25 mouse cellular contexts compared by ENCODE assay signal in the genomic region with DNA sequence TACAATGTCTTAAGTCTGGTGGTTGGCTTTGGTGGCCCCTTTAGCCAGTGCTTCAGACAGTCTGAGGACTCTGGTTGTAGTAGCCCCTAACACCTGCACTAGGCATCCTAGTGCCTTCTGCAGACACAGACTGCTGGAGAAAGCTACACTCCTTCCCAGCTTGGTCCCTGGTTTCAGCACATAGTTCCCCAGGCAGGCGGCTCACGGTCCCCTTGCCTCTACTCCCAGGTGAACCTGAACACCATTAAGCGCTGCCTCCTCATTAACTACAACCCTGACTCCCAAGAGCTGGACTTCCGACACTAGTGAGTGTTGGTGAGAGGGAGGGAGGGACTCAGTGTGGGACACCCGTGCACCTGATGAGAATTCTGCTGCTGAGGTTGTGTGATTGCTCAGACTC. TPM values are rescaled to one million over a fixed set of nuclear protein-coding genes. Genes with fewer than 3 reads are reported as not detected.
DNase-seq lines count a peak whose midpoint lies in the region; ATAC-seq and TF ChIP-seq lines count a peak whose summit lies in the region.
"Had no signal": no experiment of that assay in that cellular context is flagged by ENCODE, and none has a peak within 500 bp of the region (broad histone marks: within the 10 kb centered on the region; RNA-seq: fewer than 3 reads in every experiment).

No protein-coding gene starts in this region.

- ATAC-seq in forebrain, embryonic 12.5 days (ENCODE audit: low FRiP score): no peak
- ATAC-seq in liver, embryonic 13.5 days (ENCODE audit: low read depth): no peak
- ATAC-seq in megakaryocyte progenitor cell, adult 5-6 weeks (replicated peaks; ENCODE audit: poor library complexity): no peak
- ATAC-seq: forebrain, embryonic 15.5 days; hindbrain, postnatal 0 days; intestine, embryonic 15.5 days had no signal

- TF ChIP-seq POLR2A in MEL (IDR thresholded peaks at IDR 0.05; ENCODE audit: control insufficient read depth in 1 of 2, insufficient read depth in 1 of 2, low read depth in 1 of 2, low read length in 2 of 2, poor library complexity in 1 of 2): no peak

- peaks cover 63% of the 10 kb centered on the region for H3K36me3 ChIP-seq in forebrain, embryonic 10.5 days (replicated peaks)
- H3K36me3 ChIP-seq in forebrain, embryonic 12.5 days (replicated peaks): peaks cover 62% of the 10 kb centered on the region
- peaks cover 58% of the 10 kb centered on the region for H3K36me3 ChIP-seq in C2C12 (ENCODE audit: control insufficient read depth, insufficient read depth)
- peaks cover 15 to 34% of the 10 kb centered on the region in 2 experiments for H3K36me3 ChIP-seq in MEL (ENCODE audit: control insufficient read depth in 1 of 2, insufficient read depth in 2 of 2, low read length in 2 of 2)
- peaks cover 62% of the 10 kb centered on the region for H3K36me3 ChIP-seq in liver, embryonic 13.5 days

- H3K4me1 ChIP-seq in forebrain, embryonic 10.5 days: peaks cover 15% of the 10 kb centered on the region
- H3K4me1 ChIP-seq in forebrain, embryonic 12.5 days: peaks cover 10% of the 10 kb centered on the region
- H3K4me1 ChIP-seq in MEL (ENCODE audit: control insufficient read depth in 1 of 2, insufficient read depth in 2 of 2, low read length in 2 of 2): peaks cover 2 to 33% of the 10 kb centered on the region in 2 experiments
- peaks cover 53% of the 10 kb centered on the region for H3K4me1 ChIP-seq in liver, embryonic 13.5 days (replicated peaks)

- no peaks in the 10 kb centered on the region for H3K27me3 ChIP-seq in forebrain, embryonic 10.5 days (ENCODE audit: poor library complexity, severe bottlenecking)
- no peaks in the 10 kb centered on the region for H3K27me3 ChIP-seq in forebrain, embryonic 12.5 days
- H3K27me3 ChIP-seq in C2C12 (ENCODE audit: control insufficient read depth, insufficient read depth, insufficient read length): no peaks in the 10 kb centered on the region
- H3K27me3 ChIP-seq in MEL (ENCODE audit: control insufficient read depth in 1 of 2, insufficient read depth in 2 of 2, low read length in 2 of 2): no peaks in the 10 kb centered on the region
- no peaks in the 10 kb centered on the region for H3K27me3 ChIP-seq in liver, embryonic 13.5 days
- H3K27me3 ChIP-seq: forebrain, embryonic 15.5 days; intestine, embryonic 15.5 days; neural tube, embryonic 15.5 days had no signal

- TF ChIP-seq CTCF in C2C12 (IDR thresholded peaks at IDR 0.05; ENCODE audit: control insufficient read depth, insufficient read depth, insufficient read length) (no peak), MEL (IDR thresholded peaks at IDR 0.05 in 2 of 3, conservative IDR thresholded peaks at IDR 0.05 in 1 of 3; ENCODE audit: control insufficient read depth in 1 of 3, insufficient read depth in 1 of 3, low read depth in 2 of 3, low read length in 3 of 3, poor library complexity in 1 of 3, severe bottlenecking in 1 of 3) (no peak)
- no peak for TF ChIP-seq CTCF in gastrocnemius, adult 2 months (IDR thresholded peaks at IDR 0.05)

- peak overlapping the region; percentile 85; the same call in 1 of the 2 replicates for H3K4me3 ChIP-seq in forebrain, embryonic 10.5 days
- no peak overlapping the region for H3K4me3 ChIP-seq in forebrain, embryonic 12.5 days (replicated peaks)
- H3K4me3 ChIP-seq in C2C12 (ENCODE audit: insufficient read depth, poor library complexity, severe bottlenecking) (no peak overlapping the region), MEL (ENCODE audit: control insufficient read depth in 1 of 2, insufficient read depth in 1 of 2, low read depth in 2 of 2, low read length in 2 of 2) (peak overlapping the region; percentile 78 to 81; a peak in 3 of 4 replicates)
- H3K4me3 ChIP-seq in liver, embryonic 13.5 days (replicated peaks): peak overlapping the region; percentile 95
- no peak overlapping the region for H3K4me3 ChIP-seq in gastrocnemius, adult 2 months
- H3K4me3 ChIP-seq: forebrain, embryonic 15.5 days; neural tube, embryonic 15.5 days had no signal

- no peak overlapping the region for H3K4me2 ChIP-seq in forebrain, embryonic 12.5 days
- peak overlapping the region; percentile 95 for H3K4me2 ChIP-seq in liver, embryonic 13.5 days
- H3K4me2 ChIP-seq: forebrain, embryonic 15.5 days; neural tube, embryonic 15.5 days had no signal

- peaks cover 22% of the 10 kb centered on the region for H3K79me3 ChIP-seq in C2C12 (ENCODE audit: low read depth)

- peak overlapping the region; percentile 37 for H3ac ChIP-seq in C2C12 (ENCODE audit: control insufficient read depth, insufficient read length, low read depth)

- intact Hi-C loops in gastrocnemius, adult 2 months (cut with DNase I): no loop called here

- H3K79me2 ChIP-seq in C2C12 (ENCODE audit: control insufficient read depth, insufficient read depth) (peaks cover 37% of the 10 kb centered on the region), MEL (ENCODE audit: control insufficient read depth, insufficient read depth, low read length, poor library complexity) (peaks cover 40% of the 10 kb centered on the region)

- TF ChIP-seq EP300 in MEL (IDR thresholded peaks at IDR 0.05; ENCODE audit: low read depth in 1 of 2, low read length in 2 of 2): no peak

- H3K9ac ChIP-seq in forebrain, embryonic 12.5 days: no peak overlapping the region
- peak overlapping the region; percentile 78 for H3K9ac ChIP-seq in MEL (ENCODE audit: control insufficient read depth, low read depth, low read length, poor library complexity, severe bottlenecking)
- H3K9ac ChIP-seq in liver, embryonic 13.5 days: peak overlapping the region; percentile 96
- H3K9ac ChIP-seq: forebrain, embryonic 15.5 days; intestine, embryonic 15.5 days; lung, embryonic 14.5 days; neural tube, embryonic 15.5 days had no signal

- H3K9me3 ChIP-seq in forebrain, embryonic 10.5 days: no peaks in the 10 kb centered on the region
- H3K9me3 ChIP-seq in forebrain, embryonic 12.5 days: no peaks in the 10 kb centered on the region
- H3K9me3 ChIP-seq in MEL (replicated peaks; ENCODE audit: insufficient read depth, low read length): no peaks in the 10 kb centered on the region
- H3K9me3 ChIP-seq in liver, embryonic 13.5 days (replicated peaks): no peaks in the 10 kb centered on the region
- H3K9me3 ChIP-seq: forebrain, embryonic 15.5 days; intestine, embryonic 15.5 days; neural tube, embryonic 15.5 days had no signal

- TF ChIP-seq RAD21 in MEL (IDR thresholded peaks at IDR 0.05; ENCODE audit: low read depth, low read length): no peak

- no peak overlapping the region for H3K27ac ChIP-seq in forebrain, embryonic 10.5 days
- no peak overlapping the region for H3K27ac ChIP-seq in forebrain, embryonic 12.5 days
- H3K27ac ChIP-seq in MEL (ENCODE audit: control insufficient read depth, low read depth, low read length): peak overlapping the region; percentile 82
- peak overlapping the region; percentile 90 for H3K27ac ChIP-seq in liver, embryonic 13.5 days
- H3K27ac ChIP-seq in gastrocnemius, adult 2 months: no peak overlapping the region
- H3K27ac ChIP-seq: forebrain, embryonic 15.5 days; hindbrain, postnatal 0 days; intestine, embryonic 15.5 days; neural tube, embryonic 15.5 days had no signal

- DNase-seq in forebrain, embryonic 10.5 days (ENCODE audit: extremely low spot score, low spot score): no peak
- DNase-seq in MEL (ENCODE audit: low read depth, low spot score): peak; percentile 50
- no peak for DNase-seq in liver, embryonic 13.5 days
- no peak for DNase-seq in gastrocnemius, adult 2 months
- DNase-seq in retina, postnatal 1 day: no peak
- DNase-seq: adrenal gland, postnatal 10 days; cerebellum, adult 8-10 months; cerebellum, postnatal 36 days; embryo, embryonic 11 days; heart, postnatal 14 days; kidney, adult 2 months; kidney, postnatal 36 days; lung, embryonic 14.5 days; lung, postnatal 14 days; midbrain, embryonic 14.5 days; right cerebral cortex, postnatal 25 days; spleen, adult 18-20 months; thymus, postnatal 25 days had no signal

- 97% methylated on average over 5 of the region's 5 CpGs for WGBS in forebrain, embryonic 10.5 days
- 88% methylated on average over 5 of the region's 5 CpGs for WGBS in forebrain, embryonic 12.5 days
- WGBS in liver, embryonic 13.5 days (ENCODE audit: insufficient replicate concordance): 89% methylated on average over 5 of the region's 5 CpGs

RNA-seq across cellular contexts. Expression of a gene that starts 2.4 kb away (rescaled TPM):
- polyA plus RNA-seq in forebrain, embryonic 10.5 days (2016; fragmentation: Nextera tagmentation; extraction: Ambion mirVana): 107 and 108 TPM in 2 replicates
- polyA plus RNA-seq in forebrain, embryonic 12.5 days (2016; fragmentation: Nextera tagmentation; extraction: Ambion mirVana): 63.2 and 66.9 TPM in 2 replicates
- polyA plus RNA-seq in C2C12 (2012; fragmentation: generic; extraction: Trizol) (88.3 TPM), MEL (2012; ENCODE audit: insufficient read depth in 1 of 2, insufficient read length in 2 of 2, low read depth in 1 of 2, low replicate concordance in 2 of 2, missing spikeins in 1 of 2) (100 to 1,000 TPM; 251 to 953 TPM)
- 612 and 763 TPM in 2 replicates for total RNA-seq in MEL (2012; rRNA removed)
- polyA plus RNA-seq in liver, embryonic 13.5 days (2015; fragmentation: Nextera tagmentation; extraction: Ambion mirVana): 89.6 and 90.5 TPM in 2 replicates
- 46.8 and 49.6 TPM in 2 replicates for total RNA-seq in megakaryocyte progenitor cell, adult 5-6 weeks (2015)
- total RNA-seq in megakaryocyte progenitor cell, adult 5-6 weeks (2017): 147 and 151 TPM in 2 replicates
- 1 to 10 TPM; 7.9 to 8.6 TPM for total RNA-seq in gastrocnemius, adult 2 months (2021)

RNA-seq across cellular contexts. Expression of a gene that starts 8.0 kb away (rescaled TPM):
- polyA plus RNA-seq in forebrain, embryonic 10.5 days (2016; fragmentation: Nextera tagmentation; extraction: Ambion mirVana): 425 and 433 TPM in 2 replicates
- 313 and 319 TPM in 2 replicates for polyA plus RNA-seq in forebrain, embryonic 12.5 days (2016; fragmentation: Nextera tagmentation; extraction: Ambion mirVana)
- polyA plus RNA-seq in C2C12 (2012; fragmentation: generic; extraction: Trizol) (247 TPM), MEL (2012; ENCODE audit: insufficient read depth in 1 of 2, insufficient read length in 2 of 2, low read depth in 1 of 2, low replicate concordance in 2 of 2, missing spikeins in 1 of 2) (1,000 to 10,000 TPM in 1 of 2 experiments, not detected in 1; 1,873 TPM)
- 1,228 and 1,516 TPM in 2 replicates for total RNA-seq in MEL (2012; rRNA removed)
- 282 and 290 TPM in 2 replicates for polyA plus RNA-seq in liver, embryonic 13.5 days (2015; fragmentation: Nextera tagmentation; extraction: Ambion mirVana)
- total RNA-seq in megakaryocyte progenitor cell, adult 5-6 weeks (2015): 211 and 217 TPM in 2 replicates
- 234 and 248 TPM in 2 replicates for total RNA-seq in megakaryocyte progenitor cell, adult 5-6 weeks (2017)
- total RNA-seq in gastrocnemius, adult 2 months (2021): 100 to 1,000 TPM in 1 of 2 experiments, 10 to 100 TPM in 1; 97.0 to 102 TPM

RNA-seq across cellular contexts. Expression of a gene that starts 10.9 kb away (rescaled TPM):
- polyA plus RNA-seq in forebrain, embryonic 10.5 days (2016; fragmentation: Nextera tagmentation; extraction: Ambion mirVana): 4.4 and 5.1 TPM in 2 replicates
- polyA plus RNA-seq in forebrain, embryonic 12.5 days (2016; fragmentation: Nextera tagmentation; extraction: Ambion mirVana): 6.0 and 6.2 TPM in 2 replicates
- polyA plus RNA-seq in C2C12 (2012; fragmentation: generic; extraction: Trizol) (0.92 TPM), MEL (2012; ENCODE audit: insufficient read depth in 1 of 2, insufficient read length in 2 of 2, low read depth in 1 of 2, low replicate concordance in 2 of 2, missing spikeins in 1 of 2) (10 to 100 TPM in 1 of 2 experiments, not detected in 1; 22.6 TPM)
- total RNA-seq in MEL (2012; rRNA removed): 10.9 and 18.1 TPM in 2 replicates
- polyA plus RNA-seq in liver, embryonic 13.5 days (2015; fragmentation: Nextera tagmentation; extraction: Ambion mirVana): 9.4 and 10.1 TPM in 2 replicates
- 0.73 and 0.81 TPM in 2 replicates for total RNA-seq in megakaryocyte progenitor cell, adult 5-6 weeks (2015)
- total RNA-seq in megakaryocyte progenitor cell, adult 5-6 weeks (2017): 0.54 and 0.87 TPM in 2 replicates
- 1 to 10 TPM; 5.1 to 7.0 TPM for total RNA-seq in gastrocnemius, adult 2 months (2021)

RNA-seq across cellular contexts. Expression of a gene that starts 22.0 kb away (rescaled TPM):
- 1.2 and 1.9 TPM in 2 replicates for polyA plus RNA-seq in forebrain, embryonic 10.5 days (2016; fragmentation: Nextera tagmentation; extraction: Ambion mirVana)
- 1.4 and 1.5 TPM in 2 replicates for polyA plus RNA-seq in forebrain, embryonic 12.5 days (2016; fragmentation: Nextera tagmentation; extraction: Ambion mirVana)
- polyA plus RNA-seq in C2C12 (2012; fragmentation: generic; extraction: Trizol) (11.8 TPM), MEL (2012; ENCODE audit: insufficient read depth in 1 of 2, insufficient read length in 2 of 2, low read depth in 1 of 2, low replicate concordance in 2 of 2, missing spikeins in 1 of 2) (100 to 1,000 TPM; 190 to 199 TPM)
- 53.9 and 63.7 TPM in 2 replicates for total RNA-seq in MEL (2012; rRNA removed)
- 4.2 and 4.8 TPM in 2 replicates for polyA plus RNA-seq in liver, embryonic 13.5 days (2015; fragmentation: Nextera tagmentation; extraction: Ambion mirVana)
- 11.8 and 16.3 TPM in 2 replicates for total RNA-seq in megakaryocyte progenitor cell, adult 5-6 weeks (2015)
- total RNA-seq in megakaryocyte progenitor cell, adult 5-6 weeks (2017): 18.1 and 24.1 TPM in 2 replicates
- total RNA-seq in gastrocnemius, adult 2 months (2021): 1 to 10 TPM; 2.1 to 2.3 TPM

Comparison
In these comparisons a context has a peak if more than half of its experiments do, and no peak if none do; other contexts are left out.
1. H3K4me3 ChIP-seq: peak in forebrain, embryonic 10.5 days (single experiment), MEL (2 of 2) and liver, embryonic 13.5 days (single experiment); none in forebrain, embryonic 12.5 days (single experiment), C2C12 (single experiment) and gastrocnemius, adult 2 months (single experiment).
2. H3K27ac ChIP-seq: peak in MEL (single experiment) and liver, embryonic 13.5 days (single experiment); none in forebrain, embryonic 10.5 days (single experiment), forebrain, embryonic 12.5 days (single experiment) and gastrocnemius, adult 2 months (single experiment).